Mouse (Mus musculus) intestine, embryonic 16.5 days (tissue): ENCODE measurements around the gene Cfap299. TPM values are rescaled to one million over a fixed set of nuclear protein-coding genes. Genes with fewer than 3 reads are reported as not detected.

ENCODE experiments used
- microRNA counts: library from miRNA; unstranded; fragments of <30 nt; microRNA quantifications from one replicate; lab custom pipeline; 2016
- microRNA-seq: library from miRNA; unstranded; fragments of <30 nt; microRNA quantifications from one replicate; pipeline ENCODE4, GENCODE M21; 2016
- polyA plus RNA-seq: library from polyadenylated mRNA; unstranded; fragments of >200 nt; fragmentation: Nextera tagmentation; extraction: Ambion mirVana; gene quantifications from 2 replicates; pipeline ENCODE4 v1.2.1, GENCODE M21; 2015

Cfap299 gene
- polyA plus RNA-seq, 1 experiment from 2014 or later: 0.49 TPM

MicroRNAs within 50 kb of the gene (microRNA counts, 519-probe panel; counts per million panel counts)
- microRNA mmu-miR-703 (lab: Ali Mortazavi, UCI): 35.7 counts per million

Small RNA genes lying within 50 kb of the gene (microRNA-seq; reads per million reads assigned to microRNA genes)
- gene Mir703: not detected

Other genes starting within 250 kb of the Cfap299 start
- 0.04 and 0.05 TPM in 2 replicates for gene Prdm8, start 162.1 kb upstream of the Cfap299 start, polyA plus RNA-seq
- 0.51 and 0.65 TPM in 2 replicates for gene Fgf5, start 75.1 kb upstream of the Cfap299 start, polyA plus RNA-seq
- not detected in 2 replicates for gene Gm11111, start 223.4 kb downstream of the Cfap299 start, polyA plus RNA-seq